Mouse (Mus musculus): ENCODE data around the gene Golgb1. TPM values are rescaled to one million over a fixed set of nuclear protein-coding genes. Genes with fewer than 3 reads are reported as not detected.
"Not testable (repeated sequence)": the region's sequence is repeated elsewhere in the genome, so short reads cannot be mapped to it uniquely, and the experiment has no call there.

Gene Golgb1
- polyA plus RNA-seq (2016; fragmentation: Nextera tagmentation; extraction: Ambion mirVana), result 59.3 and 64.2 TPM in 2 replicates

DNA sequence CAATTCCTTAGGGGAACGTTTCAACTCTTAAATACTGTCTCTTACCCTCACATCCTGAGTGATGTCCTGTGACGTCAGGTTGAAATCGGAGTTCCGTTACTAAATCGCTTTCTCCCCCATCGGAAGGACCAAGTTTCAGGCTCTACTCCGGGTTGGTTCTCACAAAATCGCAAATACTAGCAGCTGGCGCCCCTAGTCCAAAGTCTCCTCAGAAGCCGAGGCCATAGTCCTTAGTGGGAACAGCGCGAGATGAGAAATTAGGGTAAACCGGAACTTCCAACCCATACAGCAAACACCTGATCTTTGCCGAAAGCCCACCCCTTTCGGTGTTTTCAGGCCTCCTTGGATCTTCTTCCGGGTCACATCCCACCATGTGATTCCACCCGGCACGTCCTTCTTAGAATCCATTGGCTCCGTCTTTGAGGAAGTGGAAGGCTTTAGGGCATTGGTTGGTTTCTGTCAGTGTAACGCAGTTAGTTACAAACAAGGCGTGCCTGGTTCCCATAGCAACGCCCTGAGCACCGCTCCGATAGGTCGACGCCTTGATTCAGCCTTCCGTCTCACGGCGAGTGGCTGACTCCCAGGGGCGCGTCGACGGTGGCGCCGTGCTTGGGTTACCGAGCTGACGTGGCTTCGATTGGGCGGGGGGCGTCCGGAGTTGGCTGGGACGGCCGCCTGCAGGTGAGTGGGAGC is at the start of gene Golgb1, which contains the start of gene Eaf2:
Gene Golgb1, plus strand, starts transcription at position 558 of the 693 bp plus-strand sequence.
Gene Eaf2, minus strand, starts transcription at position 421 of the 693 bp plus-strand sequence.
- Histone ChIP-seq H3K4me1 (replicated peaks) (peaks cover 23% of the 10 kb centered on the region), H3K27ac (ENCODE audit: poor library complexity, severe bottlenecking) (peak within 1 kb of the TSS; percentile 86), H3K27me3 (replicated peaks) (no peaks in the 10 kb centered on the region), H3K4me2 (peak within 1 kb of the TSS; percentile 76), H3K4me3 (peak within 1 kb of the TSS; percentile 92), H3K36me3 (peaks cover 11% of the 10 kb centered on the region), H3K9ac (peak within 1 kb of the TSS; percentile 94), H3K9me3 (replicated peaks) (no peaks in the 10 kb centered on the region)
- ATAC-seq (ENCODE audit: insufficient number of reproducible peaks, low FRiP score), result peak; percentile 100
- WGBS, result under 1% methylated on average over 43 of the region's 43 CpGs

DNA sequence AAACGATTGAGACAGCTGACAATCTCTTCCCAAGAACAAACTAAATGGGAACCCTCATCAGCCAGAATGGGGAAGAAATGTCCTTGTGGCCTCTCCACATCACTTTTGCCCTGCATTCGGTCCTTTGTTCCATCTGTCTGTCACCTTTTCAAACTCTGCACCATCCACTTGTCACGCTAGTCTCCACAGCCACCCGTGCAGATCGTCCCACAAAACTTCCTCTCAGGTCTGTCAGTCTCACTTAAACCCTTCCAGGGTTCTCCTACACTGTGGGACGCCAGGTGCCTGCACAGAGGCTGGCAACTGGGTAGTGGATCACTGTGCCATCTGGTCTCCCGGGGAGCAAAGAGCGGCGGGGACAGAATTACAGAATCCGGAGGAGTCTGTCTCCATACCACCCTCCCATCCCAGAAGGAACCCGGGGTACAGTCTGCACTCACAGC is 47.3 kb upstream of the Golgb1 start:
- Histone ChIP-seq H3K27ac (ENCODE audit: poor library complexity, severe bottlenecking) (no peak overlapping the region), H3K4me1 (replicated peaks) (peaks cover 9% of the 10 kb centered on the region), H3K4me2 (peak overlapping the region; percentile 97), H3K9ac (peak overlapping the region; percentile 90), H3K36me3 (no peaks in the 10 kb centered on the region), H3K9me3 (replicated peaks) (no peaks in the 10 kb centered on the region), H3K4me3 (peak overlapping the region; percentile 89), H3K27me3 (replicated peaks) (0 out of 2 replicates have a peak, but pooled peaks cover 2% of the 10 kb centered on the region)
- WGBS, result 4% methylated on average over 11 of the region's 11 CpGs
- peak; percentile 28; the same call in 1 of the 2 replicates for ATAC-seq (ENCODE audit: insufficient number of reproducible peaks, low FRiP score)

DNA sequence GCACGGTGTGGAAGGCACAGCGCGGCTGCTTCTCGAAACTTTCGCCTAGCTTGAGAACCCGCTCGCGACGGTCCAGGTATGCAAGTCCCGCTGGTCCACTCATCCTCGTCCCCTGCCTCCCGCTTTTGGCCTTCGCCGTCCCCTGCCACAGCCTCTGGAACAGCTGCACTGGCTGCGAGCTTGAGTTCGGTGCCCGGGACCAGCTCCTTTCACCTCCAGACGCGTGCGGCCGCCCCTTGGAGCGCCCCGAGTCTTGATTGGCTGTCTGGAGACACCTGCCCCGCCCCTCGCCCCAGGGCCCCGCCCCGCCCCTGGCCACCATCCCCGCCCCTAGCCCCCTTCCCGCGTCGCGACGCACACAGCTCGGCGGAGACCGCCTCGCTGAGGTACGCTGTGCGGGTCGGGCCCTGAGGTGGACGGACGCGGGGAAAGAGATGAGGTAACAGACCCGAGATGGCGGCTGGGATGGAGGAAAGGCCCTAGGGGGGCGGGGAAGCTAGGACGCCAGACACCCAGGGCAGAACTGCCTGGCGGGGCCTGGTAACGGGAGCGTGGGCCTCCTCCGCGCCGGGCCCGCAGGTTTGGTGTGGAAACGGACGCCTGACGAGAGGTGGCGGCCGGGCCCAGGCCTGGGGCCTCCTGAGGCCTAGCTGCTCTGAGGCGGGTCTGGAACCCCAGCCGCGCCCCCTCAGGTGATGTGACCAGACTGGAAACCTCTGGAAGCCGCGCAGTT is 46.7 kb upstream of the Golgb1 start, which contains the start of gene Iqcb1:
Gene Iqcb1, plus strand, starts transcription at position 332 of the 733 bp plus-strand sequence.
- under 1% methylated on average over 63 of the region's 64 CpGs for WGBS
- Histone ChIP-seq H3K4me2 (peak within 1 kb of the TSS; percentile 97), H3K4me3 (peak within 1 kb of the TSS; percentile 89), H3K36me3 (no peaks in the 10 kb centered on the region), H3K4me1 (replicated peaks) (peaks cover 9% of the 10 kb centered on the region), H3K27me3 (replicated peaks) (0 out of 2 replicates have a peak, but pooled peaks cover 2% of the 10 kb centered on the region), H3K9ac (peak within 1 kb of the TSS; percentile 90), H3K27ac (ENCODE audit: poor library complexity, severe bottlenecking) (no peak within 1 kb of the TSS), H3K9me3 (replicated peaks) (no peaks in the 10 kb centered on the region)
- peak; percentile 100 for ATAC-seq (ENCODE audit: insufficient number of reproducible peaks, low FRiP score)

DNA sequence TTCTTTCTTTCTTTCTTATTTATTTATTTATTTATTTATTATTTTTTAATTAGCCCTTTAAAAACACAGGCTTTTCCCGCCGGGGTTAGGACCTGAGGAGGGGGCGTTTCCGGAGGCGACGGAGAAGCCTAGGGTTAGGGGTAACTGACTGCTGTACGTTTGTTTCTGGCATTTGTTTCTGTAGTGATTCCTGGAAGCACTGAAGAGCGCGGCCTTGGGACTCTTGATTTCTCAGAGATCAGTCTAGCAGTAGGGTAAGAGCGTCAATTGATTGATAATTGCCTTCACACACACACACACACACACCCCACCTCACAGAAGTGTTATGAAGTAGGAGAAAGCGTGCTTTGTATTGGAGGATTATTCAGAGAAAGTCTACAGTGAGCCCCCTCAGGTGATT is 46.1 kb upstream of the Golgb1 start:
- H3K27me3 ChIP-seq (replicated peaks), result 0 out of 2 replicates have a peak, but pooled peaks cover 2% of the 10 kb centered on the region
- H3K4me1 ChIP-seq (replicated peaks), result peaks cover 9% of the 10 kb centered on the region
- WGBS, result 8% methylated on average over 11 of the region's 11 CpGs
- H3K4me3 ChIP-seq, result peak overlapping the region; percentile 89
- H3K4me2 ChIP-seq, result peak overlapping the region; percentile 97
- no peak overlapping the region for H3K27ac ChIP-seq (ENCODE audit: poor library complexity, severe bottlenecking)
- peak overlapping the region; percentile 90 for H3K9ac ChIP-seq
- no peaks in the 10 kb centered on the region for H3K36me3 ChIP-seq
- no peak for ATAC-seq (ENCODE audit: insufficient number of reproducible peaks, low FRiP score)
- no peaks in the 10 kb centered on the region for H3K9me3 ChIP-seq (replicated peaks)

DNA sequence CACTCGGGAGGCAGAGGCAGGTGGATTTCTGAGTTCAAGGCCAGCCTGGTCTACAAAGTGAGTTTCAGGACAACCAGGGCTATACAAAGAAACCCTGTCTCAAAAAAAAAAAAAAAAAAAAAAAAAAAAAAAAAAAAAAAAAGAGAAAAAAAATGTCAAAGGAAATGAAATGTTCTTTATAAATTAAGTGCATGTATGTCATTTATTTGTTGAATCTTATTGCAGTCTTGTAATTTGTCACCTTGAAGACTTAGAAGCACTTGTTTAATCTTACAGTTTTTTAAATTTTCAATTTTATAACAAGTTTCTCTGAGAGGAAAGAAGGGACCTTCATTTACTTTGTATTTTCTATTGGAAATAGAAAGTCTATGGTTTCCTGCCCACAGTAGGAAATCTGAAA is 28.0 kb upstream of the Golgb1 start:
- ATAC-seq (ENCODE audit: insufficient number of reproducible peaks, low FRiP score); H3K27ac ChIP-seq (ENCODE audit: poor library complexity, severe bottlenecking): not testable (repeated sequence)
- WGBS, result 89% methylated on average over 1 of the region's 1 CpGs

DNA sequence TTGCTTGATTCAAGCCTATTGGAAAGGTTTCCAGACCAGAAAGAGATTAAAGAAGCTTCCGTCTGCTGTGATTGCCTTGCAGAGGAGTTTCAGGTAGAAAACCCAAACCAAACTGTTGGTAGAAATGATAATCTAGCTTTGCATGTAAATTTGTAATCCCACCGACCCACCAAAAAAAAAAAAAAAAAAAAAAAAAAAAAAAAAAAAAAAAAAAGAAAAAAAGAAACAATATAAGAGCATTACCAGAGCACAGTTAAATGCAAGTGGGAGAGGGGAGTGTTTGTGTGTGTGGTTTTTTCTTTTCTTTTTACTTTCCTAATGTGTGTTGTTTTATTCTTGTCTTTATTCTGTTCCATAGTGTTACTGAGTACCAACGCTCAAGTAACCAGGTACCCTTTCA is 23.7 kb upstream of the Golgb1 start:
- Histone ChIP-seq H3K4me3 (no peak overlapping the region), H3K9ac (no peak overlapping the region), H3K4me2 (no peak overlapping the region), H3K27me3 (replicated peaks) (no peaks in the 10 kb centered on the region), H3K27ac (ENCODE audit: poor library complexity, severe bottlenecking) (no peak overlapping the region), H3K9me3 (replicated peaks) (no peaks in the 10 kb centered on the region), H3K36me3 (peaks cover 19% of the 10 kb centered on the region), H3K4me1 (replicated peaks) (no peaks in the 10 kb centered on the region)
- WGBS, result 95% methylated on average over 3 of the region's 3 CpGs
- no peak for ATAC-seq (ENCODE audit: insufficient number of reproducible peaks, low FRiP score)

More for the DNA sequence above, 28.0 kb upstream of the Golgb1 start:
- H3K36me3 ChIP-seq, result peaks cover 17% of the 10 kb centered on the region
- not testable (repeated sequence) for H3K27me3 ChIP-seq (replicated peaks); H3K4me3 ChIP-seq; H3K9me3 ChIP-seq (replicated peaks); H3K9ac ChIP-seq; H3K4me2 ChIP-seq; H3K4me1 ChIP-seq (replicated peaks)

DNA sequence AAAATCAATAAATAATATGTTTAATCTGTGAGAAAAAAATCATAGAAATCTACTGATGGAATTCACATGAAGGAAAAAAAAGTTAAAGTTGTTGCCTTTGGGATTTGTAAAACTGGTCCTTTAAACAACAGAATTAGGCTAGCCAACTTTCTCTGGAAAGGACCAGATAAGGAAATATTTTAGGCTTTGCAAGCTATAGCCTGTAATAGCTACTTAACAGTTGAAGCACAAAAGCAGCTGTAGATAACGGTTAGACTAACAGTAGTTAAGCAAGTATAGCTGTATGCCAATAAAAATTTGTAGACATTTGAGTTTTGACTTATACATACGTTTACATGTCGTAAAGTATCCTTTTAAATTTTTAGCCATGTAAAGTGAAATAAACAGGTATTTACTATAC is 11.4 kb upstream of the Golgb1 start:
- Histone ChIP-seq H3K4me2 (no peak overlapping the region), H3K27ac (ENCODE audit: poor library complexity, severe bottlenecking) (no peak overlapping the region), H3K27me3 (replicated peaks) (no peaks in the 10 kb centered on the region), H3K4me1 (replicated peaks) (no peaks in the 10 kb centered on the region), H3K4me3 (no peak overlapping the region), H3K36me3 (peaks cover 21% of the 10 kb centered on the region), H3K9me3 (replicated peaks) (no peaks in the 10 kb centered on the region), H3K9ac (no peak overlapping the region)
- ATAC-seq (ENCODE audit: insufficient number of reproducible peaks, low FRiP score), result no peak
- 83% methylated on average over 3 of the region's 3 CpGs for WGBS

DNA sequence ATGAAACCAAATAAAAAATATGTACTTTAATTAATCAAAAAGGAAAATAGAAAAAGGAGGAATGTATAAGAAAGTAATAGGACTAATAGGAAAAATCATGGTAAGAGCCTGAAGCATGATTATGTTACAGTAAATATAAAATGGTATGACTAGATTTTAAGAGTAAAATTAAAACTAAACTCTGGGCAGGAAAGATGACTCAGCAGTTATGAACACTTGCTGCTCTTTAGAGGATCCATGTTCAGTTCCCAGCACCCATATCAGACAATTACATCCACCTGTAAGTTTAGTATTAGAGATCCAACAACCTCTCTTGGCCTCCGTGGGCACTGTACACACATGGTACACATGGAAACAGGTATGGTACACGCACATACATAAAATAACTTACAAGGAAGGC is 5.5 kb upstream of the Golgb1 start:
- no peak for ATAC-seq (ENCODE audit: insufficient number of reproducible peaks, low FRiP score)
- 87% methylated on average over 2 of the region's 2 CpGs for WGBS
- Histone ChIP-seq H3K36me3 (peaks cover 31% of the 10 kb centered on the region), H3K27ac (ENCODE audit: poor library complexity, severe bottlenecking) (no peak overlapping the region), H3K27me3 (replicated peaks) (no peaks in the 10 kb centered on the region), H3K9ac (no peak overlapping the region), H3K4me2 (no peak overlapping the region), H3K4me3 (no peak overlapping the region), H3K4me1 (replicated peaks) (peaks cover 6% of the 10 kb centered on the region), H3K9me3 (replicated peaks) (no peaks in the 10 kb centered on the region)

DNA sequence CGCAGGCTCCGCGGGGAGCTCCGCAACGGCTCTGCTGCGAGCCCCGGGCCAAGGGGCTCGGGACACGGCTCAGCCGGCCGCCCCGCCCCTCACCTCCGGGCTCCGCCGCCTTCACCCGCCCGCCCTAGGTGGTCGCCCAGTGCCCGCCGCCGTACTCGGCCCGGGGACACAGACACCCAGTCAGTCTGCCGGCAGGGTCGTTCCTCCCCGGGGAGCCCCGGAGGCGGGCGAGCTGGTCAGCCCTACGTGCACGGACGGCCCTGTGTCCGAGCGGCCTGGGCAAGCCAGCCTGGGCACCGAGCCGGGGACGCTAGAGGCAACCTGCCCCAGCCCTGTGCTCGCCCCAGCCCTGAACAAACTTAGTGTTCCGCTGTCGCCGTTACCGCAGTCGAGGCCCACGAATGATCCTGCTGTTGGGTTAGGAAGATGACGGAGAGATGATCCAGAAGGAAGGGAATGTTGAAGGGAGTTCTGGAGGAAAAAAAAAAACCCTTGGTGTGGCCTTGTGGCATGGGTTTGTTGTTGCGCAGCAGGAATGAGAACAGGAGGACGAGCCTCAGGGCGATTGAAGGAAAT is 424 bp downstream of the Golgb1 start:
- Histone ChIP-seq H3K4me2 (peak overlapping the region; percentile 65), H3K9ac (peak overlapping the region; percentile 94), H3K4me1 (replicated peaks) (peaks cover 25% of the 10 kb centered on the region), H3K9me3 (replicated peaks) (no peaks in the 10 kb centered on the region), H3K36me3 (peaks cover 11% of the 10 kb centered on the region), H3K27me3 (replicated peaks) (no peaks in the 10 kb centered on the region), H3K4me3 (peak overlapping the region; percentile 92), H3K27ac (ENCODE audit: poor library complexity, severe bottlenecking) (peak overlapping the region; percentile 86)
- ATAC-seq (ENCODE audit: insufficient number of reproducible peaks, low FRiP score), result peak; percentile 83
- WGBS, result 0% methylated on average over 48 of the region's 48 CpGs

DNA sequence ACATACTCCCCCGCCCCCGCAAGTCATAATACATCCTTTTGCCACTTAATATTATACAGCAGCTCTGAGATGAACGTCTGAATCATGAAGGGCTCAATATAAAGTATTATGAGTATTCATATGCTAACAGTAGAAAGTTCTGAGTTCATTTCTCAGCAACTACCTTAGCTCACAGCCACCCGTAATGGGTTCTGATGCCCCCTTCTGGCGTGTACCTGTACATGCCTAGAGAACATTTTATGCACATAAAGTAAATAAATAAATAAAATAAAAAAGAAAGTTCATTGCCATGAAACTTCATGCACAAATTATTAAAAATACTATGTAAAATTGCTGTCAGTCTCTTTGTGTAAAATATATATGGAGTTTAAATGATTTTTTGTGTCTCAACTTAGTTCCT is 2.4 kb downstream of the Golgb1 start:
- no peak overlapping the region for H3K9ac ChIP-seq
- no peak overlapping the region for H3K4me2 ChIP-seq
- no peak for ATAC-seq (ENCODE audit: insufficient number of reproducible peaks, low FRiP score)
- no peaks in the 10 kb centered on the region for H3K27me3 ChIP-seq (replicated peaks)
- 76% methylated on average over 5 of the region's 5 CpGs for WGBS
- H3K4me3 ChIP-seq, result no peak overlapping the region
- no peaks in the 10 kb centered on the region for H3K9me3 ChIP-seq (replicated peaks)
- H3K4me1 ChIP-seq (replicated peaks), result peaks cover 25% of the 10 kb centered on the region
- H3K27ac ChIP-seq (ENCODE audit: poor library complexity, severe bottlenecking), result no peak overlapping the region
- H3K36me3 ChIP-seq, result peaks cover 3% of the 10 kb centered on the region
